Mouse (Mus musculus): Measurements from ENCODE around the gene Insig1. TPM values are rescaled to one million over a fixed set of nuclear protein-coding genes. Genes with fewer than 3 reads are reported as not detected.
A peak's percentile ranks its signal among the peaks of the same experiment; 100 is the strongest.

Gene Insig1
- polyA plus RNA-seq, 1 experiment, result not detected

DNA sequence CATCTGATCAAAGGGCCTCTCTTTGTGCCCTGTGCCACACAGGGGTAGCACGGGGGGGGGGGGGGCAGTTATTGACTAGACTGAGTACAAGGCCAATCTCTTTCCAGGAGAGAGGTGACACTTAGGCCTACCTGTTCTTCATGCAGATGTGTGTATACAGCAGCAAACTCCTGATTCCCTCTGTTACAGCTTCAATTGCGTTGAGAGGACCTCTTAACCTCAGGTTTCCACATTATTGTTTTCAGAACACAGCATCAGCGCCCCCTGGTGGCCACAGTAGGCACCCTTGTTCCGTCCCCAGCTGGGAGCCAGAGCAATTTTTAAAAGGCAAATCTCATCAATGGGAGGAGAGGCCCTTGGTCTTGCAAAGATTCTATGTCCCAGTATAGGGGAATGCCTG lies 22.7 kb downstream of the Insig1 start:
- H3K27ac ChIP-seq (ENCODE audit: insufficient read depth, low read depth, low read length), result no peak overlapping the region
- WGBS, result 19% methylated on average over 4 of the region's 4 CpGs
- H3K4me3 ChIP-seq (ENCODE audit: insufficient read depth, low read depth, low read length), result no peak overlapping the region
- TF ChIP-seq CTCF (IDR thresholded peaks at IDR 0.05; ENCODE audit: insufficient read depth, low read depth, low read length), result peak; percentile 74
- TF ChIP-seq POLR2A (IDR thresholded peaks at IDR 0.05; ENCODE audit: insufficient read depth, low read depth, low read length), result no peak
- H3K4me1 ChIP-seq (ENCODE audit: control insufficient read depth, insufficient read depth, low read length), result no peaks in the 10 kb centered on the region

GRCm38 (mm10) chr5:28094393-28094792 lies 23.2 kb downstream of the Insig1 start:
- H3K27ac ChIP-seq (ENCODE audit: insufficient read depth, low read depth, low read length), result no peak overlapping the region
- no peak overlapping the region for H3K4me3 ChIP-seq (ENCODE audit: insufficient read depth, low read depth, low read length)
- TF ChIP-seq CTCF (IDR thresholded peaks at IDR 0.05; ENCODE audit: insufficient read depth, low read depth, low read length) (no peak), POLR2A (IDR thresholded peaks at IDR 0.05; ENCODE audit: insufficient read depth, low read depth, low read length) (no peak)
- WGBS, result 50% methylated on average over 3 of the region's 3 CpGs
- no peaks in the 10 kb centered on the region for H3K4me1 ChIP-seq (ENCODE audit: control insufficient read depth, insufficient read depth, low read length)

DNA sequence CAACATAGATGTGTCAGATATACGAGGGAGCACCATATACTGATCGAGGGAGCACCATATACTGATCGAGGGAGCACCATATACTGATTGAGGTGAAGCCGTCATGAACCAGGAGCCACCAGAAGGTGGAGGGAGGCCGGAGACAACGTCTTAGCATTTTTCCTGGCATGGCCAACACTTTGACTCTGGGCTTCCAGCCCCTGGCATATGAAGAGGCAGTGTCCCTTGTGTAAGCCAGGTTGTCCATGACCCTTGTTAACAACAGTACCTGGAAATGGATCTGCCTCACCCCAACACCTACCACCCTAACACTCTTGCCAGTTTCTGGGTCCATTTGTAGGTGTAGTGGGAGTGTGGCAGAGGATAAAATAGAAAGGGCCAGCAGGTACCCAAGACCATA lies 23.7 kb downstream of the Insig1 start:
- no peak overlapping the region for H3K4me3 ChIP-seq (ENCODE audit: insufficient read depth, low read depth, low read length)

GRCm38 (mm10) chr5:28095671-28096070 lies 24.5 kb downstream of the Insig1 start:
- Histone ChIP-seq H3K4me1 (ENCODE audit: control insufficient read depth, insufficient read depth, low read length) (no peaks in the 10 kb centered on the region), H3K27ac (ENCODE audit: insufficient read depth, low read depth, low read length) (no peak overlapping the region), H3K4me3 (ENCODE audit: insufficient read depth, low read depth, low read length) (no peak overlapping the region)
- TF ChIP-seq POLR2A (IDR thresholded peaks at IDR 0.05; ENCODE audit: insufficient read depth, low read depth, low read length) (no peak), CTCF (IDR thresholded peaks at IDR 0.05; ENCODE audit: insufficient read depth, low read depth, low read length) (no peak)
- WGBS, result 97% methylated on average over 2 of the region's 2 CpGs

More for the DNA sequence above, 23.7 kb downstream of the Insig1 start:
- no peak for TF ChIP-seq CTCF (IDR thresholded peaks at IDR 0.05; ENCODE audit: insufficient read depth, low read depth, low read length)
- no peak for TF ChIP-seq POLR2A (IDR thresholded peaks at IDR 0.05; ENCODE audit: insufficient read depth, low read depth, low read length)
- H3K4me1 ChIP-seq (ENCODE audit: control insufficient read depth, insufficient read depth, low read length), result no peaks in the 10 kb centered on the region
- WGBS, result 74% methylated on average over 6 of the region's 6 CpGs
- no peak overlapping the region for H3K27ac ChIP-seq (ENCODE audit: insufficient read depth, low read depth, low read length)

GRCm38 (mm10) chr5:28106966-28107365 lies 35.8 kb downstream of the Insig1 start:
- TF ChIP-seq CTCF (IDR thresholded peaks at IDR 0.05; ENCODE audit: insufficient read depth, low read depth, low read length) (no peak), POLR2A (IDR thresholded peaks at IDR 0.05; ENCODE audit: insufficient read depth, low read depth, low read length) (no peak)
- H3K4me1 ChIP-seq (ENCODE audit: control insufficient read depth, insufficient read depth, low read length), result no peaks in the 10 kb centered on the region
- H3K27ac ChIP-seq (ENCODE audit: insufficient read depth, low read depth, low read length), result no peak overlapping the region
- WGBS, result 68% methylated on average over 4 of the region's 4 CpGs
- H3K4me3 ChIP-seq (ENCODE audit: insufficient read depth, low read depth, low read length), result no peak overlapping the region

DNA sequence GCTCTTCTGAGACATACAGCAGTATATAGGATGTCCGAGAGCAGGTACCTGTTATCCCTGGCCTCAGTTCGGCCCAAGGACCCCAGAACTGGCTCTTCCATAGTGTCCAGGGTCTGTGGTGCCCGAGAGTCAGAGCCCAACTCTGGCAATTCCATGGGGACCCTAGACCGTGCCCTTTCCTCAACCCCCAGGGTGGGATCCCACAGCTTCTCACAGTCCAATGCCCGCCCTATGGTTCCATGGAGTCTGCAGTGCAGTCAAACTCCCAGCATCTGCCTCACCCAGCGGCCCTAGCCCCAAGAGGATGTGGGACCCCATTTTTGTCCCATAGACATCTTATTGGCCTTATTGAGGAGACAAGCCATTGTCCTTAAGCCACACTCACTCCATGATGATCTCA lies 36.8 kb downstream of the Insig1 start:
- Histone ChIP-seq H3K4me1 (ENCODE audit: control insufficient read depth, insufficient read depth, low read length) (no peaks in the 10 kb centered on the region), H3K27ac (ENCODE audit: insufficient read depth, low read depth, low read length) (no peak overlapping the region), H3K4me3 (ENCODE audit: insufficient read depth, low read depth, low read length) (no peak overlapping the region)
- no peak for TF ChIP-seq POLR2A (IDR thresholded peaks at IDR 0.05; ENCODE audit: insufficient read depth, low read depth, low read length)
- no peak for TF ChIP-seq CTCF (IDR thresholded peaks at IDR 0.05; ENCODE audit: insufficient read depth, low read depth, low read length)
- 86% methylated on average over 6 of the region's 6 CpGs for WGBS

DNA sequence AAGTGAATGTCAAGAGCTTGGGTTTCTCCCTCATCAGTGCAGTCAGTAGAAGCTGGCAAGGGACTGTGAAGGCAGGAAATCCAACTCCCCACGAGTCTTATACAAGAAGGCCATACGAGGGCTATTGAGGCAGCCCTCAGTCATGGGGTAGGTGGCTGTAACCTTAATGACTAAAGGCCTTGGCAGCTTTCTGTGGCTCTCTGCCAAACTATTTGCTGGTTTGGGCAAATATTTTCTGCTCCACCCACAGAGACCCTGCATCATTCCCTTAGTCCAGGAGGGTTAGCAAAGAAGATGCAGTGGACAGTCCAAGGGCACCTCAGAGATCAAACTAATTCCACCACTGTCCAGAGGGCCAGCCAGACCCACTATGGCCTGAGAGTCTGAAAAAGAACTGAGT lies 39.7 kb downstream of the Insig1 start:
- WGBS, result 67% methylated on average over 2 of the region's 2 CpGs
- H3K4me1 ChIP-seq (ENCODE audit: control insufficient read depth, insufficient read depth, low read length), result no peaks in the 10 kb centered on the region
- H3K4me3 ChIP-seq (ENCODE audit: insufficient read depth, low read depth, low read length), result no peak overlapping the region
- H3K27ac ChIP-seq (ENCODE audit: insufficient read depth, low read depth, low read length), result no peak overlapping the region
- TF ChIP-seq POLR2A (IDR thresholded peaks at IDR 0.05; ENCODE audit: insufficient read depth, low read depth, low read length), result no peak
- no peak for TF ChIP-seq CTCF (IDR thresholded peaks at IDR 0.05; ENCODE audit: insufficient read depth, low read depth, low read length)

DNA sequence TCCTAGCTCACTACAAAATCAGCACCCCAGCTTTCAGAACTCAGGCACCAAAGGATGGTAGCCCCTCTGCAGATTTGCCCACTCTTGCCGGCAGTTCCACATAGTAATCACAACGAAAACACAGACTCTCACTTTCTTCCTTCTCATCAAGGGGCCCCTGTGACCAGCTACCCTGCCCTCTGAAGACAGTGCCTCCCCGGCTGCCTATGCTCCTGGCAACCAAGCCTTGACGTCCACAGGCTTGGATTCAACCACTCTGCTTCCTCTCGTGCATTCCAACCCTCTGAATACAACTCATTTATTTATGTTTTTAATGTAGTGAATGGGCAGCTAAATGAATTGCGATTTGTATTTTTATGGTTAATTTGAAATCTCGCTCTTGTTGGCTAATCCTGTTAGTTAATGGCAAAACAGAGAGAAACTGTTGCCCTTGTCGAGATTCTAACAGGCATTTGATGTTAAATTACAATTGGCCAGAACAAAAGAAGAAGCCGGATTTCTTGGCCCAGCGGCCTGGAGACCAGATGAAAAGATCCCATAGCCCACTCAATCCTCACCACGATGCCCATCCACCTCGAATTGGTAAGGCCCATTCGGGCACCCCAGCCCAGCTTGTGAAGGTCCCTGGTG lies 46.2 kb downstream of the Insig1 start:
- TF ChIP-seq CTCF (IDR thresholded peaks at IDR 0.05; ENCODE audit: insufficient read depth, low read depth, low read length) (no peak), POLR2A (IDR thresholded peaks at IDR 0.05; ENCODE audit: insufficient read depth, low read depth, low read length) (no peak)
- Histone ChIP-seq H3K27ac (ENCODE audit: insufficient read depth, low read depth, low read length) (no peak overlapping the region), H3K4me3 (ENCODE audit: insufficient read depth, low read depth, low read length) (no peak overlapping the region), H3K4me1 (ENCODE audit: control insufficient read depth, insufficient read depth, low read length) (0 out of 2 replicates have a peak, but pooled peaks cover 6% of the 10 kb centered on the region)
- WGBS, result 12% methylated on average over 13 of the region's 13 CpGs

GRCm38 (mm10) chr5:28117882-28118530 lies 46.8 kb downstream of the Insig1 start:
- H3K4me3 ChIP-seq (ENCODE audit: insufficient read depth, low read depth, low read length), result no peak overlapping the region
- H3K27ac ChIP-seq (ENCODE audit: insufficient read depth, low read depth, low read length), result no peak overlapping the region
- no peak for TF ChIP-seq POLR2A (IDR thresholded peaks at IDR 0.05; ENCODE audit: insufficient read depth, low read depth, low read length)
- 1% methylated on average over 30 of the region's 30 CpGs for WGBS
- H3K4me1 ChIP-seq (ENCODE audit: control insufficient read depth, insufficient read depth, low read length), result 0 out of 2 replicates have a peak, but pooled peaks cover 6% of the 10 kb centered on the region
